Mouse (Mus musculus): ENCODE measurements around the gene Prkcsh. TPM values are rescaled to one million over a fixed set of nuclear protein-coding genes. Genes with fewer than 3 reads are reported as not detected.

Gene Prkcsh
- polyA plus RNA-seq, 1 experiment from 2014 or later, result 161 TPM

GRCm38 (mm10) chr9:21978398-21979128 lies 24.0 kb upstream of the Prkcsh start:
- ATAC-seq (ENCODE audit: low FRiP score, low TSS enrichment), result peak; percentile 81
- H3K27ac ChIP-seq (ENCODE audit: low read length), result no peak overlapping the region
- no peaks in the 10 kb centered on the region for H3K4me1 ChIP-seq (ENCODE audit: insufficient read depth, low read length)
- H3K27me3 ChIP-seq (ENCODE audit: insufficient read depth, low read length), result no peaks in the 10 kb centered on the region
- no peaks in the 10 kb centered on the region for H3K9me3 ChIP-seq (ENCODE audit: low read length)
- H3K4me2 ChIP-seq (replicated peaks; ENCODE audit: low read depth, low read length), result no peak overlapping the region
- peaks cover 17% of the 10 kb centered on the region for H3K36me3 ChIP-seq (ENCODE audit: insufficient read depth, low read length)
- no peak overlapping the region for H3K9ac ChIP-seq (replicated peaks; ENCODE audit: low read length)
- no peak overlapping the region for H3K4me3 ChIP-seq (ENCODE audit: low read length)
- 71% methylated on average over 4 of the region's 4 CpGs for WGBS

- no peak overlapping the region for H3K9ac ChIP-seq (replicated peaks; ENCODE audit: low read length)
- no peak overlapping the region for H3K4me3 ChIP-seq (ENCODE audit: low read length)
- H3K4me2 ChIP-seq (replicated peaks; ENCODE audit: low read depth, low read length), result no peak overlapping the region
- H3K4me1 ChIP-seq (ENCODE audit: insufficient read depth, low read length), result peaks cover 11% of the 10 kb centered on the region
- 37% methylated on average over 3 of the region's 3 CpGs for WGBS
- ATAC-seq (ENCODE audit: low FRiP score, low TSS enrichment), result no peak
- H3K9me3 ChIP-seq (ENCODE audit: low read length), result no peaks in the 10 kb centered on the region
- H3K27me3 ChIP-seq (ENCODE audit: insufficient read depth, low read length), result peaks cover 23% of the 10 kb centered on the region
- H3K36me3 ChIP-seq (ENCODE audit: insufficient read depth, low read length), result peaks cover 11% of the 10 kb centered on the region
- no peak overlapping the region for H3K27ac ChIP-seq (ENCODE audit: low read length)
Measured at GRCm38 (mm10) chr9:21983911-21984310, 18.7 kb upstream of the Prkcsh start.

DNA sequence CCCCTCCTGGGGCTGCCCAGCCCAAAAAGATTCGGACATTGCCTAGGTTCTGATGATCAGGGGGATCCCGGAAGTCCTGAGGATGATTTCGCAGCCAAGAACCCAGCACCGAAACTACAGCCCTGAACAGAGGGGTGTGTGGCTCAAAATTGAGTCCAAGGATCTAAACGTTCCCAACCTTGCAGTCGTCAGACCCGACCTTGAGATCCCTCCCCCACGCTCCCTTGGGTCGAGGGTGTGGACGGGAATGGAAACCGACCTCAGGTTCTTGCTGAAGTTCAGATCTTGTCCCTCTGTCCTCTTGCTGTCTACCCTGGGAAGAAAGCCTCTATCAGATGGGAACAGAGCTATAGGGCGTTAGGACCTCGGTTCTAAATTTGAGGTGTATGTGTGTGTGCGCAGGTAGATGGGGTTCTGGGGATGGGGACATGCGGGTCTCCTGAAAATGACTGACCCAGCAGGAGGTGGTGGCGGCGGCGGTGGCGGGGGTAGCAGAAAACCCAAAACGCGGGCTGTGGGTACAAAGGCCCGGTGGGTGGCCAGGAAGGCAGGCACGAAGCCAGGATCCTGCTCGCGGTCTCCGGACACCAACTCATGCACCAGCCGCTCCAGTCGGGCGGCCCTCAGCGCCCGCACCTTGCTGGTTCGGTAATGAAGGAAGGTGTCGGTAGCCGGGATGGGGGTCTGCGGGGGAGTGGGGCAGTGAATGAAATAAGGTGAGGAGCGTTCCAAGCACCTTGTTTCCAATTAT lies 14.8 kb upstream of the Prkcsh start:
- Histone ChIP-seq H3K27me3 (ENCODE audit: insufficient read depth, low read length) (peaks cover 53% of the 10 kb centered on the region), H3K9me3 (ENCODE audit: low read length) (no peaks in the 10 kb centered on the region), H3K4me3 (ENCODE audit: low read length) (peak overlapping the region; percentile 54), H3K4me2 (replicated peaks; ENCODE audit: low read depth, low read length) (peak overlapping the region; percentile 86), H3K27ac (ENCODE audit: low read length) (no peak overlapping the region), H3K4me1 (ENCODE audit: insufficient read depth, low read length) (peaks cover 24% of the 10 kb centered on the region), H3K9ac (replicated peaks; ENCODE audit: low read length) (peak overlapping the region; percentile 40; the same call in 1 of the 2 replicates), H3K36me3 (ENCODE audit: insufficient read depth, low read length) (no peaks in the 10 kb centered on the region)
- WGBS, result 8% methylated on average over 36 of the region's 36 CpGs
- ATAC-seq (ENCODE audit: low FRiP score, low TSS enrichment), result no peak

DNA sequence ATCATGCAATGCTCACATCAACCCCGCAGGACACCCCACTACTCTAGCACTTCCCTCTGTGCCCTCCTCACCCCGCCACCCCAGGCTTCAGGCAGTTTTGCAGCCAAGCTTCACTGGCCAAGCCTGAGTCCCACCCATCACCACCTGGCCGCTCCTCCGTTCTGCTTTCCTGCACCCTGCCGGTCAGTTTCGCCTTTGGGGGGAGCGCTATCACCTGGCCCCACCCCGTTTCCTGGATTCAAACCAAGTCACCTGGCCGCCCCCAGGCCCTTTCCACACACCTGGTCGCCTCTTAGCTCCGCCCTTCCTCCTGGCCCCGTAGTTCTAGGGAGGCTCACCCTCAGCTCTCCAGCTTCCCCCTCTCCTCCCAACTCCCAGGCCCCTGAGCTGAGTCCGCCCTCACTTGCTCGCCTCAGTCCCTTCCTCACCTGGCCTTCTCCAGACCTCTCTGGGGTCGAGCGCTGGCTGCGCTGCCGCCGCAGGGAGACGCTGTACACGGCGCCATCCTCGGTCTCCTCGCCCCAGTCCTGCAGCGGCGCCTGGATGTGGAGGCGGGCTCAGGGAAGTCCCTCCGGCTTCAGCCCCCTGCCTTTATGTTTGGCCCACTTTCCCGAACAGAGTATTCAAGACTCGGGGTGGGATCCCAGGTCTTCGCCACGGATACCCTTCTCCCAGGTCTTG lies 14.0 kb upstream of the Prkcsh start:
- ATAC-seq (ENCODE audit: low FRiP score, low TSS enrichment), result peak; percentile 83
- H3K27me3 ChIP-seq (ENCODE audit: insufficient read depth, low read length), result peaks cover 53% of the 10 kb centered on the region
- H3K27ac ChIP-seq (ENCODE audit: low read length), result peak overlapping the region; percentile 73

GRCm38 (mm10) chr9:21989230-21990110 lies 13.1 kb upstream of the Prkcsh start, which contains the start of gene Rgl3:
Gene Rgl3 (minus strand): TSS chr9:21989446.
- H3K4me1 ChIP-seq (ENCODE audit: insufficient read depth, low read length), result peaks cover 24% of the 10 kb centered on the region
- peak; percentile 76 for ATAC-seq (ENCODE audit: low FRiP score, low TSS enrichment)
- H3K4me2 ChIP-seq (replicated peaks; ENCODE audit: low read depth, low read length), result peak within 1 kb of the TSS; percentile 86
- peak within 1 kb of the TSS; percentile 54 for H3K4me3 ChIP-seq (ENCODE audit: low read length)
- H3K27ac ChIP-seq (ENCODE audit: low read length), result peak within 1 kb of the TSS; percentile 73
- peaks cover 53% of the 10 kb centered on the region for H3K27me3 ChIP-seq (ENCODE audit: insufficient read depth, low read length)
- H3K9ac ChIP-seq (replicated peaks; ENCODE audit: low read length), result peak within 1 kb of the TSS; percentile 74
- no peaks in the 10 kb centered on the region for H3K36me3 ChIP-seq (ENCODE audit: insufficient read depth, low read length)
- under 1% methylated on average over 41 of the region's 42 CpGs for WGBS
- H3K9me3 ChIP-seq (ENCODE audit: low read length), result no peaks in the 10 kb centered on the region

More for the DNA sequence above, 14.0 kb upstream of the Prkcsh start:
- H3K9me3 ChIP-seq (ENCODE audit: low read length), result no peaks in the 10 kb centered on the region
- H3K4me2 ChIP-seq (replicated peaks; ENCODE audit: low read depth, low read length), result peak overlapping the region; percentile 86
- no peaks in the 10 kb centered on the region for H3K36me3 ChIP-seq (ENCODE audit: insufficient read depth, low read length)
- 2% methylated on average over 32 of the region's 32 CpGs for WGBS
- peak overlapping the region; percentile 74 for H3K9ac ChIP-seq (replicated peaks; ENCODE audit: low read length)
- H3K4me1 ChIP-seq (ENCODE audit: insufficient read depth, low read length), result peaks cover 24% of the 10 kb centered on the region
- peak overlapping the region; percentile 54 for H3K4me3 ChIP-seq (ENCODE audit: low read length)

- H3K4me1 ChIP-seq (ENCODE audit: insufficient read depth, low read length), result peaks cover 24% of the 10 kb centered on the region
- no peak overlapping the region for H3K27ac ChIP-seq (ENCODE audit: low read length)
- peaks cover 47% of the 10 kb centered on the region for H3K27me3 ChIP-seq (ENCODE audit: insufficient read depth, low read length)
- no peaks in the 10 kb centered on the region for H3K9me3 ChIP-seq (ENCODE audit: low read length)
- H3K4me3 ChIP-seq (ENCODE audit: low read length), result no peak overlapping the region
- 75% methylated on average over 4 of the region's 4 CpGs for WGBS
- H3K36me3 ChIP-seq (ENCODE audit: insufficient read depth, low read length), result no peaks in the 10 kb centered on the region
- no peak for ATAC-seq (ENCODE audit: low FRiP score, low TSS enrichment)
- H3K9ac ChIP-seq (replicated peaks; ENCODE audit: low read length), result no peak overlapping the region
- H3K4me2 ChIP-seq (replicated peaks; ENCODE audit: low read depth, low read length), result no peak overlapping the region
Measured at GRCm38 (mm10) chr9:21992227-21992626, 10.4 kb upstream of the Prkcsh start.

- Histone ChIP-seq H3K9me3 (ENCODE audit: low read length) (no peaks in the 10 kb centered on the region), H3K4me3 (ENCODE audit: low read length) (no peak overlapping the region), H3K4me1 (ENCODE audit: insufficient read depth, low read length) (no peaks in the 10 kb centered on the region), H3K36me3 (ENCODE audit: insufficient read depth, low read length) (no peaks in the 10 kb centered on the region), H3K9ac (replicated peaks; ENCODE audit: low read length) (no peak overlapping the region), H3K27me3 (ENCODE audit: insufficient read depth, low read length) (peaks cover 6% of the 10 kb centered on the region), H3K27ac (ENCODE audit: low read length) (no peak overlapping the region), H3K4me2 (replicated peaks; ENCODE audit: low read depth, low read length) (no peak overlapping the region)
- WGBS, result 84% methylated on average over 3 of the region's 3 CpGs
- ATAC-seq (ENCODE audit: low FRiP score, low TSS enrichment), result no peak
Measured at GRCm38 (mm10) chr9:21996178-21996867, 6.3 kb upstream of the Prkcsh start.

DNA sequence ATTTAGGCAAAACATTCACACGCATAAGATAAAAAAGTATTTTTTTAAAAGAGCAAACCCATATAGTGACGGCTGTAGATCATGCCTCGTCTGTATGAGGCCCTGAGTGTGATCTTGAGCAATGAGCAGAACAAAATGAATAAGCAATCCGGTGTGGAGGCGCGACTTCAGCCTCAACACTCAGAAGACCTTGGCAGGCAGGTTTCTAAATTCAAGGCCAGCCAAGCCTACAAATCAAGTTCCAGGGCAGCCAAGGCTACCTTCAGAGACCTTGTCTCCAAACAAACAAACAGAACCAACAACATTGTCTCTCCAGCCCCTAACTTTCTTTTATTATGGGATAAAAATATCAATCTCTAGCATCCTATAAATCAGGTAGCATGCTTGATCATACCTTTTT lies 2.3 kb upstream of the Prkcsh start:
- Histone ChIP-seq H3K36me3 (ENCODE audit: insufficient read depth, low read length) (peaks cover 10% of the 10 kb centered on the region; the same call in 1 of the 2 replicates), H3K27ac (ENCODE audit: low read length) (no peak overlapping the region), H3K9me3 (ENCODE audit: low read length) (no peaks in the 10 kb centered on the region), H3K4me2 (replicated peaks; ENCODE audit: low read depth, low read length) (no peak overlapping the region), H3K9ac (replicated peaks; ENCODE audit: low read length) (no peak overlapping the region), H3K4me3 (ENCODE audit: low read length) (no peak overlapping the region), H3K27me3 (ENCODE audit: insufficient read depth, low read length) (no peaks in the 10 kb centered on the region), H3K4me1 (ENCODE audit: insufficient read depth, low read length) (peaks cover 22% of the 10 kb centered on the region)
- no peak for ATAC-seq (ENCODE audit: low FRiP score, low TSS enrichment)
- 90% methylated on average over 6 of the region's 6 CpGs for WGBS

DNA sequence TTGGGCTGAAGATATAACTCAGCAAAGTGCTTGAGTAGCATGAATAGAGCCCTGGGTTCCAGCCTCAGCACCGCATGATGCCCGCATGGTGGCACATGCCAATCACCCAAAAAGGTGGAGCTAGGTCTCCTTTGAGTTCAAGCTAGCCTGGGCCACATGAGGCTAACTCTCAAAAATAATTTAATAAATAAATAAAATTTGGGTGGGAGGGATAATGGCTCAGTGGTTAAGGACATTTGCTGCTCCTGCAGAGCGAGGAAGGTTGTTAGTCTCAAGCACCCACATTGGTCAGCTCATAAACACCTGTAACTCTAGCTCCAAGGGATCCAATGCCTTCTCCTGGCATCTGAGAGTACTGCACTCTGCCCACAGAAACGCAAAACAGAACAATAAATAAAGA lies 973 bp upstream of the Prkcsh start:
- ATAC-seq (ENCODE audit: low FRiP score, low TSS enrichment), result no peak
- H3K4me1 ChIP-seq (ENCODE audit: insufficient read depth, low read length), result peaks cover 22% of the 10 kb centered on the region
- no peak overlapping the region for H3K27ac ChIP-seq (ENCODE audit: low read length)
- no peak overlapping the region for H3K4me2 ChIP-seq (replicated peaks; ENCODE audit: low read depth, low read length)
- WGBS, result 84% methylated on average over 4 of the region's 4 CpGs
- no peaks in the 10 kb centered on the region for H3K27me3 ChIP-seq (ENCODE audit: insufficient read depth, low read length)
- peaks cover 18% of the 10 kb centered on the region for H3K36me3 ChIP-seq (ENCODE audit: insufficient read depth, low read length)
- no peaks in the 10 kb centered on the region for H3K9me3 ChIP-seq (ENCODE audit: low read length)
- H3K9ac ChIP-seq (replicated peaks; ENCODE audit: low read length), result no peak overlapping the region
- no peak overlapping the region for H3K4me3 ChIP-seq (ENCODE audit: low read length)
